Mouse (Mus musculus) liver, embryonic 13.5 days (tissue): ENCODE results near the gene Slc4a3. TPM values are rescaled to one million over a fixed set of nuclear protein-coding genes. Genes with fewer than 3 reads are reported as not detected.

ENCODE experiments used
- ATAC-seq: fragments of 200-750 bp; cut with Nextera tagmentation; 2 replicates; pipeline ENCODE4 v1.8.0; 2017; ENCODE audit warnings: low read depth, mild to moderate bottlenecking, moderate number of reproducible peaks, moderate library complexity
- DNase-seq: peaks from one replicate; pipeline ENCODE4 v3.0.0; 2022
- H3K27ac ChIP-seq: fragments of 300-500 bp; sonication (generic); 2 replicates; pipeline ENCODE4 v1.5.1; 2015; ENCODE audit warnings: moderate library complexity, mild to moderate bottlenecking, inconsistent platforms
- H3K27me3 ChIP-seq: fragments of 300-500 bp; sonication (generic); 2 replicates; pipeline ENCODE4 v1.6.1; 2015; ENCODE audit warnings: mild to moderate bottlenecking, inconsistent platforms
- H3K36me3 ChIP-seq: fragments of 300-500 bp; sonication (generic); 2 replicates; pipeline ENCODE4 v1.6.1; 2015; ENCODE audit warnings: mild to moderate bottlenecking, inconsistent platforms
- H3K4me1 ChIP-seq: fragments of 300-500 bp; sonication (generic); replicated peaks from 2 replicates; pipeline ENCODE4 v1.6.1; 2015; ENCODE audit warnings: inconsistent platforms
- H3K4me2 ChIP-seq: fragments of 300-500 bp; sonication (generic); 2 replicates; pipeline ENCODE4 v1.6.1; 2015; ENCODE audit warnings: inconsistent platforms, mild to moderate bottlenecking, moderate library complexity
- H3K4me3 ChIP-seq: fragments of 300-500 bp; sonication (generic); replicated peaks from 2 replicates; pipeline ENCODE4 v1.5.1; 2015; ENCODE audit warnings: mild to moderate bottlenecking, inconsistent platforms
- H3K9ac ChIP-seq: fragments of 300-500 bp; sonication (generic); 2 replicates; pipeline ENCODE4 v1.6.1; 2015; ENCODE audit warnings: mild to moderate bottlenecking, inconsistent platforms
- H3K9me3 ChIP-seq: fragments of 300-500 bp; sonication (generic); replicated peaks from 2 replicates; pipeline ENCODE4 v1.6.1; 2016; ENCODE audit warnings: inconsistent platforms
- WGBS: fragments of 180-500 bp; shearing (Covaris S2); methylation state at CpG from one replicate; pipeline ENCODE4 v1.1.7; 2015; ENCODE audit not compliant: insufficient replicate concordance; 5-methylcytosine and 5-hydroxymethylcytosine counted together
- polyA plus RNA-seq: library from polyadenylated mRNA; unstranded; fragments of >200 nt; fragmentation: Nextera tagmentation; extraction: Ambion mirVana; gene quantifications from 2 replicates; pipeline ENCODE4 v1.2.1, GENCODE M21; 2015

The Slc4a3 gene
- polyA plus RNA-seq, 1 experiment from 2014 or later: 1.2 TPM

DNA sequence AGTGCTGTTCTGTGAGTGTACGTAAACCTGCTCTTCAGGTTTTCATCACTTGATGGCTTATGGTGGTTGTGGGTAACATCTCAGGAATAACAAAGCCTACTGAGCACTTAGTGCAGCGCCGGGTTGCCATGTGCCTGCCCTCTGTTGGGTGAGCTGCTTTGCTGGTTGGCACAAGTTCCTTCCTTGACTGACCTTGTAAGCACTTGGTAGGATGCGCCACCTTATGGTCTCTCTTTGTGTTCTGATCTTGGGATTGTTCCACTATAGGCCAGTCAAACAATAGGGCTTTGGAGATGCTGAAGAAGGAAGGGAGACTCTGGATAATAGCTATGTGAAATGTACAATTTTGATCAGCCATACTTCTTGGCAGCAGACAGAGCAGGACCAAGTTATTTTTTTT lies 15.5 kb upstream of the Slc4a3 start:
- no peak for DNase-seq
- Histone ChIP-seq H3K4me2 (no peak overlapping the region), H3K4me3 (no peak overlapping the region), H3K9me3 (no peaks in the 10 kb centered on the region), H3K9ac (no peak overlapping the region), H3K27ac (no peak overlapping the region), H3K36me3 (peaks cover 25% of the 10 kb centered on the region), H3K27me3 (no peaks in the 10 kb centered on the region), H3K4me1 (no peaks in the 10 kb centered on the region)
- ATAC-seq: no peak
- 65% methylated on average over 4 of the region's 4 CpGs for WGBS

DNA sequence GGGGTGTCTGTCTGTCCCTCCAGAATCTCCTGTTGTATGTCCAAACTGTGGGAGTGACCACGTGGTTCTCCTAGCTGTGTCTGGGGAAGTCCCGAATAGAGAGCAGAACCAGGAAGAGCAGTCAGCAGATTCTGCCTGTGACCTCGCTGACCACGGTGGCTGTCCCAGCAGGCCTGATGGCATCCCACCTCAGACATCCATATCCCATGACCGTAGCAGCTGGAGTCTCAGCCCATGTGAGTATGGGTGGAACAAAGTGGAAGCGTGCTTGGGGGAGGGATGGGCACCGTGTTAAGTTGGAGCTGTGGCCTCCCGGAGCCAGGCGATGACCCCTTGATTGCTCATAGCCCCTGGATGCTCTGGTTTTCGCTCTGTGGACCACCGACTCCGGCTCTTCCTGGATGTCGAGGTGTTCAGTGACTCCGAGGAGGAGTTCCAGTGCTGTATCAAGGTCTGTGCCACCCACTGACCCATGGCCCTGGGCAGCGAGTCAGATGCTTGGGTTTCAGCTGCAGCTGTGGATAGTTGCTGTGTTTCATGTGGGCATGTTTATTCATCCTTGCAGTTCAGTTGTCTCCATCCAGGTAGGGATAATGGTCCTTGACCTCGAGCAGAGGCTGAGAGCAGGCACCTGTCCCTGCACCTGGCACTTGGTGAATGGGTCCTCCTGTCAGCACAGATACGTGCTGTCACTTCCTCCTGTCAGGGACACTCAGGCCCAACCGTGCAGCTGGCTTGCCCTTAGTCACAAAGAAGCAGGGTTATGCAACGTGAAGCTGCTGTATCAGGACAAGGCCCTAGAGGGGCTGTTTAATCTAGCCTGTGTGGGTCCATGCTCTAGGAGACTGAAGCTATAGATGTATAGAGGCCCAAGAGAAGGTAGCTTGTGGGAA lies 13.5 kb upstream of the Slc4a3 start:
- no peak for DNase-seq
- no peak overlapping the region for H3K4me2 ChIP-seq
- H3K36me3 ChIP-seq: peaks cover 28% of the 10 kb centered on the region
- H3K9ac ChIP-seq: no peak overlapping the region
- no peak for ATAC-seq
- no peaks in the 10 kb centered on the region for H3K4me1 ChIP-seq
- no peak overlapping the region for H3K27ac ChIP-seq
- no peaks in the 10 kb centered on the region for H3K27me3 ChIP-seq
- H3K4me3 ChIP-seq: no peak overlapping the region
- H3K9me3 ChIP-seq: no peaks in the 10 kb centered on the region
- WGBS: 81% methylated on average over 19 of the region's 19 CpGs

DNA sequence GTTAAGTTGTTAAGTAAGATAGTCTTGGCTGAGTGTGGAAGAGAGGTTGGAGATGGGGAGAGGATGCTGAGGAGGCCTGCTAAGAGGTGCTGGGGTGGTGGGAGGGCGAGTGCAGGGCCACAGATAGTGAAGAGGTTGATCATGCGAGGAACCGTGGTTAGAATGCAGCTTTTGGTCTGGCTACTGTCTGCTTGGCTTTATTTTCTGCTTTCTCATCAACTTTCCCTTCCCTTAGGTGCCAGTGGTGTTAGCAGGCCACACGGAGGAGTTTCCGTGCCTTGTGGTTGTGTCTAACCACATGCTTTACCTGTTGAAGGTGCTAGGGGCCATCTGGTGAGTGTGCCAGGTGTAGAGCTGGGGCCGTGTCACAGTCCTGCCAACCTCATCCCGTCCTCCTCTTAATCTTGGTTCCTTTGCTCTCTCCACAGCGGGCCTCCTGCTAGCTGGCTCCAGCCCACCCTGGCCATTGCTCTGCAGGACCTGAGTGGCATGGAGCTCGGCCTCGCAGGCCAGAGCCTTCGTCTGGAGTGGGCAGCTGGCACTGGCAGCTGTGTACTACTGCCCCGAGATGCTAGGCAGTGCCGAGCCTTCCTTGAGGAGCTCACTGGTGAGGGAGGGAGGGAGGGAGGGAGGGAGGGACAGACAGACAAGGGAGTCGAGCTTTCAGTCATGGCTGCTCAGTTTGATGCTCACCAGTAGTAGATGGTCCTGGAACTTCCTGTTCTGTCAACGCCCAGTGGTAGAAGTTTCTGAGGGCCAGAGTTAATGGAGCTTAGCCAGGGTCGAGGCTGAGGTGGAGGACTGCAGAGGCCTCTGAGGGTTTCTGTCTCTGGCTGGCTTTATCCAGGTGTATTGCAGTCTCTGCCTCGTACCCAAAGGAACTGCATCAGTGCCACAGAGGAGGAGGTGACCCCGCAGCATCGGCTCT lies 12.5 kb upstream of the Slc4a3 start:
- DNase-seq (no peak), ATAC-seq (no peak)
- H3K4me3 ChIP-seq: no peak overlapping the region
- 71% methylated on average over 19 of the region's 19 CpGs for WGBS
- no peak overlapping the region for H3K27ac ChIP-seq
- H3K4me2 ChIP-seq: no peak overlapping the region
- no peaks in the 10 kb centered on the region for H3K9me3 ChIP-seq
- no peak overlapping the region for H3K9ac ChIP-seq
- no peaks in the 10 kb centered on the region for H3K27me3 ChIP-seq
- peaks cover 27% of the 10 kb centered on the region for H3K36me3 ChIP-seq
- H3K4me1 ChIP-seq: no peaks in the 10 kb centered on the region; the same call in 1 of the 2 replicates

DNA sequence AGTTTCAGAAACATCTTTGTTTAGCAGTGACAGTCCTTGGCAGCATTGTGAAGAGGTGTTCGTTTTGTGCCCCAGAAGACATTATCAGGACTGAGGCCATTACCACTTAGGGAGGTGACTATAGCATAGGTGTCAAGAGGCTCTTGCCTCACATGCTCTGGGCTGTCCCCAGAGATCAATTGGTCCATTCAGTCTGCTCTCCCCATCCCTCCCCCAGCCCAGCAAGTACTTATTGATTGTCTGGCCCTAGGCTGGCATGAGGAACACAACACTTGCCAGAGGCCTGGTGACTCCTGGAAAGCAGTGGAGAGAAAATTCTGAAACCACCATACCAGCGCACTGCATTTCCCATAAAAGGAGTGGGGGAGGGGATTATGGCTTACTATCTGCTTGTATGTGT lies 8.5 kb upstream of the Slc4a3 start:
- no peak overlapping the region for H3K4me2 ChIP-seq
- H3K9me3 ChIP-seq: no peaks in the 10 kb centered on the region
- DNase-seq (no peak), ATAC-seq (no peak)
- H3K4me1 ChIP-seq: no peaks in the 10 kb centered on the region; the same call in 1 of the 2 replicates
- WGBS: 62% methylated on average over 2 of the region's 2 CpGs
- H3K4me3 ChIP-seq: no peak overlapping the region
- H3K9ac ChIP-seq: no peak overlapping the region
- H3K36me3 ChIP-seq: peaks cover 25% of the 10 kb centered on the region
- H3K27ac ChIP-seq: no peak overlapping the region
- H3K27me3 ChIP-seq: no peaks in the 10 kb centered on the region

DNA sequence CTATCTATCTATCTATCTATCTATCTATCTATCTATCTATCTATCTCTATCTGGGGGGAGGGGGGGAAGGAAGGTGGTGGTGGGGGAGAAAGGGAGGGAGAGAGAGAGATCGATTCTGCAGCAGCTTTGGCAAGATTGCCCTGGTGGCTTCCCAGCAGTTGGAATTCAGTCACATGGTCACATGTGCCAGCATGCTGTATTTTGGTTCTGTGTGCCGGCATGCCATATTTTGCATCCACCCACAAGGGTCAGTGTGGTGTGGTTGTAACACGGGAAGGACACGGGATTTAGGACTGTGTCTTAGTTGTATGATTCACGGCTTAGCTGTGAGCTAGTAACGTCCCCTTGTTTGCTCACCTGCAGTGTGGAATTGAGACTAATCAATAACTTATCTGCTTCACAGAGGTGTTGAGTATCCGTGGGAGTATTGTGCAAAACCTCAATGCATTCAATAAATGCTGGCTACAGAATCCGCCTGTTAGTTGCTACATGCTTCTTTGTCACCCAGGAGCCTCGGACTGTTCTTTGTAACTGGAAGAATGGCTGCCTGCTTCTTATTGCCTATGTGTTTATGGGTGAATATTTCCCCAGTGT lies 7.4 kb upstream of the Slc4a3 start:
- no peak for ATAC-seq
- H3K4me1 ChIP-seq: no peaks in the 10 kb centered on the region; the same call in 1 of the 2 replicates
- no peak overlapping the region for H3K9ac ChIP-seq
- H3K36me3 ChIP-seq: peaks cover 20% of the 10 kb centered on the region
- H3K27ac ChIP-seq: no peak overlapping the region
- no peak overlapping the region for H3K4me3 ChIP-seq
- H3K27me3 ChIP-seq: no peaks in the 10 kb centered on the region
- 50% methylated on average over 9 of the region's 9 CpGs for WGBS
- DNase-seq: no peak
- no peaks in the 10 kb centered on the region for H3K9me3 ChIP-seq
- H3K4me2 ChIP-seq: no peak overlapping the region

DNA sequence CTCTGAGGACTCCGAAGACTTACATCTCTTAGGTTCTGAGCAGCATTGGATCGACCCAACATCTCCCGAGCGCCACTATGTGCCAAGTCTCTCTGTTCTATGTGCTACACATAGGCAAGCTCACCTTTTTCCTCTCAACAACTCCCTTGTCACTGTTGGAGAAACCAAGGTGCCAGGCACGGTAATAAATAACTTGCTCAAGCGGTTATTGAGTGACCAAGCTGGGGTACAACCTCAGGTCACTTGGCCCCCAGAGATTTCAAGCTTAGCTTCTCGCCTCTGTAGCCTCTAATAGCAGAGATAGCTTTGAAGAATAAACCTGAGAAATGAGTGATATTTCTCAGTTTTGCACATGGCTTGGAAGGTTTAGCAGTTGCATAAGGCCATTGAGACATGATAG lies 4.6 kb upstream of the Slc4a3 start:
- 72% methylated on average over 7 of the region's 7 CpGs for WGBS

DNA sequence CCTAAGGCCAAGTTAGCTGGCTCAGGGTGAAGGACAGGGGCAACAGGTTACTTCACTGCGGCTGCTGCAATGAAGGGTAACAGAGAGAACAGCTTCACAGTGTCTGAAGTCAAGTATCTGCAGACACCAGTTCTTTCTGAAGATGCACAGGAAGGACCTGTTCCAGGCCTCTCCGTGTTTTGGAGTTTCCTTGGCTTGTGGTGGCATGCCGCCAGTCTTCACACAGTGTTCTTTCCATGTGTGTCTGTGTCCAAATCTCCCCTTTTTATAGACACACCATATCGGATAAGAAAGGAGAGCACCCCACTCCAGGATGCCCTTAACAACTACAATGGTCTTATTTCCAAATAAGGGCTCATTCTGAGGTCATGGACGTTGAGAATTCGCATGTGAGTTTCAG lies 1.7 kb upstream of the Slc4a3 start:
- no peak overlapping the region for H3K4me2 ChIP-seq
- WGBS: 73% methylated on average over 6 of the region's 6 CpGs
- no peak for ATAC-seq
- no peak overlapping the region for H3K9ac ChIP-seq
- H3K27ac ChIP-seq: no peak overlapping the region
- H3K36me3 ChIP-seq: no peaks in the 10 kb centered on the region
- DNase-seq: no peak
- H3K27me3 ChIP-seq: peaks cover 40% of the 10 kb centered on the region
- no peak overlapping the region for H3K4me3 ChIP-seq
- H3K9me3 ChIP-seq: no peaks in the 10 kb centered on the region
- H3K4me1 ChIP-seq: peaks cover 8% of the 10 kb centered on the region; the same call in 1 of the 2 replicates

More for the DNA sequence above, 4.6 kb upstream of the Slc4a3 start:
- Histone ChIP-seq H3K36me3 (no peaks in the 10 kb centered on the region), H3K4me3 (no peak overlapping the region), H3K27me3 (peaks cover 22% of the 10 kb centered on the region), H3K9ac (no peak overlapping the region), H3K27ac (no peak overlapping the region), H3K4me2 (no peak overlapping the region), H3K9me3 (no peaks in the 10 kb centered on the region), H3K4me1 (peaks cover 7% of the 10 kb centered on the region; the same call in 1 of the 2 replicates)
- DNase-seq (no peak), ATAC-seq (no peak)

DNA sequence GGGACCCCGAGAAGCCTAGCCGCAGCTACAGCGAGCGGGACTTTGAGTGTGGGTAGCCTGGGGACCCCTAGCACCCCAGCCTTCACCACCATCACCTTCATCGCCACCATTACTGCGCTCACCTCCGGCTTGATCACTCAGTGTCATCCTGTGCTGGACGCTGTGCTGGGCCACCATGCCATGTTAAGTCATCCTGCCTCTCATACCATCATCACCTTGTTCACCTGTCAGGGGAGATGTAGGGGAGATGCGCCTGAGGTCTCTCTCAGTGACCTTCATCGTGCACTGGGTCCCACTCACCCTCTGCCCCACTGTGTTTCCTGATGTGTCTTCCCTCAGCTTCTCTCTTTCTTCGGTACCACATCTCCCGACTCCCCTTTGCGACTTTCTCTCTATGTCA lies 1.3 kb downstream of the Slc4a3 start:
- no peak overlapping the region for H3K4me2 ChIP-seq

DNA sequence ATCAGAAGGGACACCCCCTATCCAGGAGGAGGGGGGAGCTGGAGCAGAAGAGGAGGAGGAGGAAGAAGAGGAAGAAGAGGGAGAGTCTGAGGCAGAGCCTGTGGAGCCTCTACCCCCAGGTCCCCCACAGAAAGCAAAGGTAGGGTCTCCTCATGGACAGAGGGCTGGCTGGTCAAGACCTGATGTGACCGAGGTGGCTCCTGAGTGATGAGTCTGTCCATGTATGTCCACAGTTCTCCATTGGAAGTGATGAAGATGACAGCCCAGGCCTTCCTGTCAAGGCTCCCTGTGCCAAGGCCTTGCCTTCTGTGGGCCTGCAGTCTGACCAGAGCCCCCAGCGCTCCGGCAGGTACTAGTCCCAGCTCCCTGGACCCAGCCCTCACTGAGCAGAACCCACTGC lies 2.0 kb downstream of the Slc4a3 start:
- H3K27me3 ChIP-seq: peaks cover 40% of the 10 kb centered on the region
- no peak overlapping the region for H3K4me3 ChIP-seq
- H3K9me3 ChIP-seq: no peaks in the 10 kb centered on the region
- ATAC-seq (no peak), DNase-seq (no peak)
- no peak overlapping the region for H3K27ac ChIP-seq
- peaks cover 8% of the 10 kb centered on the region; the same call in 1 of the 2 replicates for H3K4me1 ChIP-seq
- no peak overlapping the region for H3K9ac ChIP-seq
- H3K36me3 ChIP-seq: no peaks in the 10 kb centered on the region
- WGBS: 65% methylated on average over 3 of the region's 3 CpGs
- H3K4me2 ChIP-seq: no peak overlapping the region

More for the DNA sequence above, 1.3 kb downstream of the Slc4a3 start:
- no peaks in the 10 kb centered on the region for H3K36me3 ChIP-seq
- H3K4me1 ChIP-seq: peaks cover 8% of the 10 kb centered on the region; the same call in 1 of the 2 replicates
- peaks cover 40% of the 10 kb centered on the region for H3K27me3 ChIP-seq
- DNase-seq (no peak), ATAC-seq (no peak)
- H3K9me3 ChIP-seq: no peaks in the 10 kb centered on the region
- H3K9ac ChIP-seq: no peak overlapping the region
- no peak overlapping the region for H3K27ac ChIP-seq
- no peak overlapping the region for H3K4me3 ChIP-seq
- 80% methylated on average over 13 of the region's 13 CpGs for WGBS

DNA sequence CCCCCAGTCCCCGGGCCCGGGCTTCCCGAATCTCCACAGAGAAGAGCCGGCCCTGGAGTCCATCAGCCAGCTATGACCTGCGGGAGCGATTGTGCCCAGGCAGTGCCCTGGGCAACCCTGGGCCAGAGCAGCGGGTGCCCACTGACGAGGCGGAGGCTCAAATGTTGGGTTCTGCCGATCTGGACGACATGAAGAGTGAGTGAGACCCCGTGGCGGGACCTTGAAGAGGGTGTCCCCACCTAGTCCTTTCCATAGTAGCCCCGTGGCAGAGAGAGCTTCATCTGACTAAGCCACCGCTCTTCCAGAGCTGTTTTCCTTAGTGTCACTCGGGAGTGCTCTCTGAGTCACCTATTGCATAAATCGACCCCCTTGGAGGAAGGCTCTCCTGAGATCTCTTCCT lies 2.8 kb downstream of the Slc4a3 start:
- Histone ChIP-seq H3K27ac (no peak overlapping the region), H3K36me3 (no peaks in the 10 kb centered on the region), H3K4me2 (no peak overlapping the region), H3K4me3 (no peak overlapping the region), H3K9ac (no peak overlapping the region), H3K27me3 (peaks cover 40% of the 10 kb centered on the region), H3K9me3 (no peaks in the 10 kb centered on the region), H3K4me1 (peaks cover 8% of the 10 kb centered on the region; the same call in 1 of the 2 replicates)
- 65% methylated on average over 17 of the region's 17 CpGs for WGBS
- ATAC-seq: no peak
- DNase-seq: no peak
